Mouse (Mus musculus) kidney, postnatal 0 days (tissue): ENCODE measurements around the gene Slc24a3. TPM values are rescaled to one million over a fixed set of nuclear protein-coding genes. Genes with fewer than 3 reads are reported as not detected.

Source experiments
- ATAC-seq: fragments of 200-750 bp; cut with Nextera tagmentation; replicated peaks from 2 replicates; pipeline ENCODE4 v1.8.0; 2017; ENCODE audit warnings: low read depth, moderate number of reproducible peaks, moderate TSS enrichment, moderate library complexity; ENCODE audit not compliant: low FRiP score
- DNase-seq: peaks from one replicate; pipeline ENCODE4 v3.0.0-alpha.2; 2016; ENCODE audit warnings: low spot score
- H3K27ac ChIP-seq: fragments of 300-500 bp; sonication (generic); 2 replicates; pipeline ENCODE4 v1.5.1; 2014; ENCODE audit warnings: mild to moderate bottlenecking
- H3K27me3 ChIP-seq: fragments of 300-500 bp; sonication (generic); 2 replicates; pipeline ENCODE4 v1.6.1; 2014; ENCODE audit warnings: low read length, mixed read lengths; ENCODE audit not compliant: insufficient read depth
- H3K36me3 ChIP-seq: fragments of 300-500 bp; sonication (generic); 2 replicates; pipeline ENCODE4 v1.6.1; 2014; ENCODE audit warnings: low read length, mixed read lengths; ENCODE audit not compliant: insufficient read depth
- H3K4me1 ChIP-seq: fragments of 300-500 bp; sonication (generic); replicated peaks from 2 replicates; pipeline ENCODE4 v1.6.1; 2014; ENCODE audit warnings: antibody characterized with exemption, low read length, mixed read lengths; ENCODE audit not compliant: insufficient read depth
- H3K4me2 ChIP-seq: fragments of 300-500 bp; sonication (generic); 2 replicates; pipeline ENCODE4 v1.6.1; 2014; ENCODE audit warnings: mild to moderate bottlenecking, low read length, moderate library complexity, mixed read lengths
- H3K4me3 ChIP-seq: fragments of 300-500 bp; sonication (generic); replicated peaks from 2 replicates; pipeline ENCODE4 v1.5.1; 2014; ENCODE audit warnings: low read depth, low read length
- H3K9ac ChIP-seq: fragments of 300-500 bp; sonication (generic); 2 replicates; pipeline ENCODE4 v1.6.1; 2014; ENCODE audit warnings: low read depth, low read length
- H3K9me3 ChIP-seq: fragments of 300-500 bp; sonication (generic); replicated peaks from 2 replicates; pipeline ENCODE4 v1.6.1; 2016; ENCODE audit warnings: low read length, inconsistent platforms, mixed read lengths
- CTCF ChIP-seq: IDR thresholded peaks from 2 replicates; pipeline ENCODE4 v1.5.1; 2016; ENCODE audit warnings: antibody characterized with exemption, low read depth, mild to moderate bottlenecking, moderate library complexity
- WGBS: fragments of 180-500 bp; shearing (Covaris S2); extraction: QIAGEN DNeasy Blood & Tissue Kit; methylation state at CpG from one replicate; pipeline ENCODE4 v1.1.7; 2014; 5-methylcytosine and 5-hydroxymethylcytosine counted together
- polyA plus RNA-seq: library from polyadenylated mRNA; unstranded; fragments of >200 nt; fragmentation: Nextera tagmentation; extraction: Ambion mirVana; gene quantifications from 2 replicates; pipeline ENCODE4 v1.2.1, GENCODE M21; 2015

Gene Slc24a3
- polyA plus RNA-seq, 1 experiment from 2014 or later, result 2.1 TPM

GRCm38 (mm10) chr2:145232764-145233484 is 65.4 kb downstream of the Slc24a3 start:
- ATAC-seq, result no peak; the same call in 1 of the 2 replicates
- Histone ChIP-seq H3K27ac (no peak overlapping the region), H3K9ac (no peak overlapping the region), H3K9me3 (no peaks in the 10 kb centered on the region), H3K4me3 (no peak overlapping the region), H3K27me3 (no peaks in the 10 kb centered on the region), H3K4me1 (peaks cover 8% of the 10 kb centered on the region), H3K4me2 (no peak overlapping the region), H3K36me3 (no peaks in the 10 kb centered on the region)
- no peak for TF ChIP-seq CTCF
- WGBS, result 18% methylated on average over 6 of the region's 6 CpGs
- DNase-seq, result peak; percentile 76

- Histone ChIP-seq H3K4me3 (no peak overlapping the region), H3K27me3 (no peaks in the 10 kb centered on the region), H3K4me1 (peaks cover 8% of the 10 kb centered on the region), H3K9ac (no peak overlapping the region), H3K36me3 (no peaks in the 10 kb centered on the region), H3K9me3 (no peaks in the 10 kb centered on the region), H3K4me2 (no peak overlapping the region), H3K27ac (peak overlapping the region; percentile 14; the same call in 1 of the 2 replicates)
- 20% methylated on average over 7 of the region's 7 CpGs for WGBS
- DNase-seq, result peak; percentile 76
- TF ChIP-seq CTCF, result no peak
- peak; percentile 46; the same call in 1 of the 2 replicates for ATAC-seq
These were observed 66.2 kb downstream of the Slc24a3 start for GRCm38 (mm10) chr2:145233547-145234398.

GRCm38 (mm10) chr2:145246384-145246783 is 78.8 kb downstream of the Slc24a3 start:
- ATAC-seq (no peak), DNase-seq (no peak)
- Histone ChIP-seq H3K9me3 (no peaks in the 10 kb centered on the region), H3K27ac (no peak overlapping the region), H3K9ac (no peak overlapping the region), H3K27me3 (no peaks in the 10 kb centered on the region), H3K36me3 (no peaks in the 10 kb centered on the region), H3K4me3 (no peak overlapping the region), H3K4me1 (no peaks in the 10 kb centered on the region), H3K4me2 (no peak overlapping the region)
- no peak for TF ChIP-seq CTCF
- WGBS, result 93% methylated on average over 4 of the region's 4 CpGs

DNA sequence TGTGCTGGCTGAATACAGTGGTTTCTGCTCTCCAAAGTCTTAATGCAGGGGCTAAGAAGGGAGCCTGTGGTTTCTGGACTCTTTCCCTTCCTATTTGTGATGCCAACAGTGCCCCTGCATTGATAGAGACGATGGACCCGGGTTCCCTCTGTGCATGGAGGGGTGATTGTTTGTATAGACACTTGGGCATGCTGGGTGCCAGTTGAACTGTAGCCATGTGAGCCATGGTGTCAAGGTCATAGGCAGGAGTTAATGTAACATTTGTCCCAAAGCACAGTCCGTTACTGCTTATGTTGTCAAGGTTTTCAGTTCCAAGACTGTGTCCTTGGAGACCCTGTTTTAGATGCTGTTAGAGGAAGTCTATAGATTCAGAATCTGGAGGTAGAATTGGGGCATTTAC is 80.6 kb downstream of the Slc24a3 start:
- Histone ChIP-seq H3K4me2 (no peak overlapping the region), H3K9ac (no peak overlapping the region), H3K4me1 (no peaks in the 10 kb centered on the region), H3K4me3 (no peak overlapping the region), H3K27me3 (no peaks in the 10 kb centered on the region), H3K9me3 (no peaks in the 10 kb centered on the region), H3K27ac (no peak overlapping the region), H3K36me3 (no peaks in the 10 kb centered on the region)
- ATAC-seq, result no peak
- no peak for TF ChIP-seq CTCF
- 74% methylated on average over 3 of the region's 3 CpGs for WGBS
- no peak for DNase-seq

DNA sequence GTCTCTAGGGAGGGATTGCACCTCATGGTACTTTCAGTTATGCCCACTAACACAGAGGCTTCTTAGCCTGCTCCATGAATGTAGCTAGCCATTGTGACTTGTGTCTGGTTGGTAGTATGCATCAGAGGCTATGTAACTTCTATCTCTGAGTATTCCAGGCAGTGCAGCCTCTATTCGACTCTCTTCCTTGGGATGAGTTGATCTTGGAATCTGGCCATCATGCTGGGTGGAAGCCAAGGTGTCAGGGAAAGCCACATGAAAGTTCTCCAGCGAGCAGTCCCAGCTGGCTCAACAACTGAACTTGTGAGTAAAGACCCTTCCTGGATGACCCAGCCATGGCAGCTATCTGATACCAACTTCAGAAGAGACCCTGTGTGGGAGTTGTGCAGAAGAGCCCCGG is 89.8 kb downstream of the Slc24a3 start:
- H3K9me3 ChIP-seq, result no peaks in the 10 kb centered on the region
- H3K36me3 ChIP-seq, result no peaks in the 10 kb centered on the region
- H3K4me2 ChIP-seq, result no peak overlapping the region
- TF ChIP-seq CTCF, result no peak
- no peak overlapping the region for H3K4me3 ChIP-seq
- DNase-seq, result peak; percentile 68
- no peaks in the 10 kb centered on the region for H3K27me3 ChIP-seq
- 32% methylated on average over 3 of the region's 3 CpGs for WGBS
- H3K4me1 ChIP-seq, result no peaks in the 10 kb centered on the region
- H3K9ac ChIP-seq, result no peak overlapping the region
- H3K27ac ChIP-seq, result no peak overlapping the region
- no peak for ATAC-seq

DNA sequence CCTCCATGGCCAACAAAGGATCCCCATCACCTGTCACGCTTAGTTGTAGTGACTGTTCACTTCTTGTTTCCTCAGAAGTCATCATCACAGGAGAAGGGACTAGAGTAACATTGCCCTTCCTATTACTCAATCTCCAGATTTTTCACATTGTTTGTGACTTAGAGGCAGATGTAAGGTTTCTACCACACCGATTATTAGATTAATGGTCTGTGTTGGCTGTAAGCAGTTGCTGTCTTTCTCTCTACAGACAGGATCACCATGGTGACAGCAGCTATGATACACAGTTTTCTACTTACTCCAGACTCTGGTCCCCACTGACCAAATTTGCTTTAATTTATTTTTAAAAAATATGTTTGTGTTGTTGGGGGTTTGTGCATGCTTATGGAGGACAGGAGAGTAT is 90.3 kb downstream of the Slc24a3 start:
- ATAC-seq, result no peak
- DNase-seq, result peak; percentile 21
- H3K36me3 ChIP-seq, result no peaks in the 10 kb centered on the region
- no peaks in the 10 kb centered on the region for H3K27me3 ChIP-seq
- no peaks in the 10 kb centered on the region for H3K4me1 ChIP-seq
- no peak for TF ChIP-seq CTCF
- no peak overlapping the region for H3K4me3 ChIP-seq
- no peak overlapping the region for H3K4me2 ChIP-seq
- WGBS, result 68% methylated on average over 2 of the region's 2 CpGs
- no peaks in the 10 kb centered on the region for H3K9me3 ChIP-seq
- no peak overlapping the region for H3K9ac ChIP-seq
- H3K27ac ChIP-seq, result no peak overlapping the region
